Mouse (Mus musculus) intestine, postnatal 0 days (tissue): ENCODE results near the gene Ppat. TPM values are rescaled to one million over a fixed set of nuclear protein-coding genes. Genes with fewer than 3 reads are reported as not detected.

Source experiments
- ATAC-seq: fragments of 200-750 bp; cut with Nextera tagmentation; 2 replicates; pipeline ENCODE4 v1.8.0; 2017; ENCODE audit warnings: mild to moderate bottlenecking, moderate TSS enrichment, moderate library complexity
- H3K27ac ChIP-seq: fragments of 300-500 bp; sonication (generic); 2 replicates; pipeline ENCODE4 v1.5.1; 2014; ENCODE audit warnings: mild to moderate bottlenecking, low read depth, low read length, moderate library complexity
- H3K27me3 ChIP-seq: fragments of 300-500 bp; sonication (generic); replicated peaks from 2 replicates; pipeline ENCODE4 v1.6.1; 2014; ENCODE audit warnings: low read length, mixed read lengths; ENCODE audit not compliant: control insufficient read depth, insufficient read depth
- H3K36me3 ChIP-seq: fragments of 300-500 bp; sonication (generic); 2 replicates; pipeline ENCODE4 v1.6.1; 2014; ENCODE audit warnings: mild to moderate bottlenecking, moderate library complexity; ENCODE audit not compliant: control insufficient read depth, insufficient read depth
- H3K4me1 ChIP-seq: fragments of 300-500 bp; sonication (generic); replicated peaks from 2 replicates; pipeline ENCODE4 v1.6.1; 2014; ENCODE audit warnings: antibody characterized with exemption, low read length, mixed read lengths; ENCODE audit not compliant: control insufficient read depth, insufficient read depth
- H3K4me2 ChIP-seq: fragments of 300-500 bp; sonication (generic); replicated peaks from 2 replicates; pipeline ENCODE4 v1.6.1; 2014; ENCODE audit warnings: low read depth, mild to moderate bottlenecking, moderate library complexity
- H3K4me3 ChIP-seq: fragments of 300-500 bp; sonication (generic); 2 replicates; pipeline ENCODE4 v1.5.1; 2014; ENCODE audit warnings: low read depth, low read length
- H3K9ac ChIP-seq: fragments of 300-500 bp; sonication (generic); 2 replicates; pipeline ENCODE4 v1.6.1; 2014; ENCODE audit warnings: mild to moderate bottlenecking, low read depth, low read length
- H3K9me3 ChIP-seq: fragments of 300-500 bp; sonication (generic); 2 replicates; pipeline ENCODE4 v1.6.1; 2016; ENCODE audit warnings: mixed run types; ENCODE audit not compliant: control insufficient read depth
- CTCF ChIP-seq: sonication (generic); IDR thresholded peaks from 2 replicates; pipeline ENCODE4 v1.5.1; 2016; ENCODE audit warnings: low read depth, mild to moderate bottlenecking, control low read depth, antibody characterized with exemption, moderate library complexity
- WGBS: fragments of 180-500 bp; shearing (Covaris S2); extraction: QIAGEN DNeasy Blood & Tissue Kit; methylation state at CpG from one replicate; pipeline ENCODE4 v1.1.7; 2014; 5-methylcytosine and 5-hydroxymethylcytosine counted together
- polyA plus RNA-seq: library from polyadenylated mRNA; unstranded; fragments of >200 nt; fragmentation: Nextera tagmentation; extraction: Ambion mirVana; gene quantifications from 2 replicates; pipeline ENCODE4 v1.2.1, GENCODE M21; 2015

Ppat gene
- polyA plus RNA-seq, 1 experiment from 2014 or later, result 6.5 TPM

GRCm38 (mm10) chr5:76902131-76902530, 49.2 kb downstream of the Ppat start:
- Histone ChIP-seq H3K4me2 (no peak overlapping the region), H3K9ac (no peak overlapping the region), H3K4me1 (no peaks in the 10 kb centered on the region), H3K27me3 (no peaks in the 10 kb centered on the region), H3K36me3 (0 out of 2 replicates have a peak, but pooled peaks cover 6% of the 10 kb centered on the region), H3K27ac (no peak overlapping the region), H3K9me3 (no peaks in the 10 kb centered on the region), H3K4me3 (no peak overlapping the region)
- WGBS, result 54% methylated on average over 4 of the region's 4 CpGs
- no peak for ATAC-seq
- TF ChIP-seq CTCF, result no peak

GRCm38 (mm10) chr5:76893084-76893483, 58.3 kb downstream of the Ppat start:
- H3K9ac ChIP-seq, result no peak overlapping the region
- H3K27ac ChIP-seq, result no peak overlapping the region
- no peak for TF ChIP-seq CTCF
- no peak overlapping the region for H3K4me3 ChIP-seq
- H3K4me1 ChIP-seq, result no peaks in the 10 kb centered on the region
- H3K4me2 ChIP-seq, result no peak overlapping the region
- ATAC-seq, result no peak
- peaks cover 39% of the 10 kb centered on the region for H3K36me3 ChIP-seq
- no peaks in the 10 kb centered on the region for H3K9me3 ChIP-seq
- no peaks in the 10 kb centered on the region for H3K27me3 ChIP-seq
- WGBS, result 73% methylated on average over 2 of the region's 2 CpGs

GRCm38 (mm10) chr5:76892608-76893007, 58.8 kb downstream of the Ppat start:
- 33% methylated on average over 2 of the region's 2 CpGs for WGBS
- Histone ChIP-seq H3K27me3 (no peaks in the 10 kb centered on the region), H3K36me3 (peaks cover 39% of the 10 kb centered on the region), H3K4me3 (no peak overlapping the region), H3K9ac (no peak overlapping the region), H3K9me3 (no peaks in the 10 kb centered on the region), H3K27ac (no peak overlapping the region), H3K4me2 (no peak overlapping the region), H3K4me1 (no peaks in the 10 kb centered on the region)
- no peak for TF ChIP-seq CTCF
- no peak for ATAC-seq

GRCm38 (mm10) chr5:76887011-76887410, 64.4 kb downstream of the Ppat start:
- no peak overlapping the region for H3K27ac ChIP-seq
- no peak overlapping the region for H3K4me3 ChIP-seq
- no peak for ATAC-seq
- H3K4me2 ChIP-seq, result no peak overlapping the region
- no peak overlapping the region for H3K9ac ChIP-seq
- H3K9me3 ChIP-seq, result no peaks in the 10 kb centered on the region
- TF ChIP-seq CTCF, result no peak
- 94% methylated on average over 2 of the region's 2 CpGs for WGBS
- H3K4me1 ChIP-seq, result no peaks in the 10 kb centered on the region
- peaks cover 54% of the 10 kb centered on the region for H3K36me3 ChIP-seq
- H3K27me3 ChIP-seq, result no peaks in the 10 kb centered on the region

- H3K4me3 ChIP-seq, result no peak overlapping the region
- WGBS, result 56% methylated on average over 1 of the region's 1 CpGs
- H3K4me1 ChIP-seq, result no peaks in the 10 kb centered on the region
- H3K9me3 ChIP-seq, result no peaks in the 10 kb centered on the region
- H3K9ac ChIP-seq, result no peak overlapping the region
- no peak overlapping the region for H3K27ac ChIP-seq
- no peaks in the 10 kb centered on the region for H3K27me3 ChIP-seq
- no peak overlapping the region for H3K4me2 ChIP-seq
- H3K36me3 ChIP-seq, result peaks cover 44% of the 10 kb centered on the region
- no peak for TF ChIP-seq CTCF
- ATAC-seq, result no peak
These were observed 67.3 kb downstream of the Ppat start for GRCm38 (mm10) chr5:76884107-76884506.

- WGBS, result 91% methylated on average over 25 of the region's 25 CpGs
- no peak for TF ChIP-seq CTCF
- ATAC-seq, result no peak
These were observed 75.1 kb downstream of the Ppat start for GRCm38 (mm10) chr5:76876106-76876758.

More at GRCm38 (mm10) chr5:76876106-76876758, 75.1 kb downstream of the Ppat start:
- Histone ChIP-seq H3K9ac (no peak overlapping the region), H3K4me3 (no peak overlapping the region), H3K4me2 (no peak overlapping the region), H3K27ac (no peak overlapping the region), H3K4me1 (no peaks in the 10 kb centered on the region), H3K9me3 (no peaks in the 10 kb centered on the region), H3K36me3 (peaks cover 19% of the 10 kb centered on the region), H3K27me3 (no peaks in the 10 kb centered on the region)
